Mouse (Mus musculus) adrenal gland, postnatal 14 days (tissue): ENCODE data around the gene Cyp26c1. TPM values are rescaled to one million over a fixed set of nuclear protein-coding genes. Genes with fewer than 3 reads are reported as not detected.

Experiments used
- DNase-seq: peaks from one replicate; pipeline ENCODE4 v3.0.0; 2021; ENCODE audit warnings: mixed read lengths
- long read RNA-seq, 2 experiments: library from polyadenylated mRNA; stranded (forward); transcript quantifications; one replicate each; pipeline ENCODE4 v2.0.0; 2021
- total RNA-seq: library from RNA; stranded (reverse); gene quantifications from 2 replicates; pipeline ENCODE4 v1.2.3, GENCODE M21; 2021

Cyp26c1 gene
- total RNA-seq: 0.23 TPM in 1 of 2 replicates, not detected in the other
- long read RNA-seq, experiment 1: 0 reads
- long read RNA-seq, experiment 2: 0 reads

DNA sequence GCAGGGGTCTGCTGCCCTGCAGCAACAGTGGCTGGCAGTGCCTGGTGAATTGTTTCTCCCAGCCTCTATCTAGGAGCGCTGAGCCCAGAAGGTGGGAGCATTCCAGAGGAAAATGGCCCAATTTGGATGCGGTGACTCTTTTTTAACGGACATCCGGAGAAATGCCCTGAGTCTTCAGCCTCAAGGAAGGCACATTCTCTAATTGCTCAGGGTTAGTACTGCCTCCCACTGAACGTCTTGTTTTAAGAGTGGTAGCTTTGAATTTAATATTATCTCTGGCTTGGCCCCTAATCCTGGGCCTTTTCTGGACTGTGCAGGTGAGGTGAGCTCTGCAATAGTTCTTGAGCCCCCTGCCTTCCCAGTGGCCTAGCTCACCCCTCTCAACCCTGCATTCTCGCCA, at the start of gene Cyp26c1:
TSS of gene Cyp26c1 (plus strand) at position 301 of the 400 bp plus-strand sequence.
- no peak for DNase-seq

GRCm38 (mm10) chr19:37647994-37648393, 37.4 kb upstream of the Cyp26c1 start:
- DNase-seq: no peak

DNA sequence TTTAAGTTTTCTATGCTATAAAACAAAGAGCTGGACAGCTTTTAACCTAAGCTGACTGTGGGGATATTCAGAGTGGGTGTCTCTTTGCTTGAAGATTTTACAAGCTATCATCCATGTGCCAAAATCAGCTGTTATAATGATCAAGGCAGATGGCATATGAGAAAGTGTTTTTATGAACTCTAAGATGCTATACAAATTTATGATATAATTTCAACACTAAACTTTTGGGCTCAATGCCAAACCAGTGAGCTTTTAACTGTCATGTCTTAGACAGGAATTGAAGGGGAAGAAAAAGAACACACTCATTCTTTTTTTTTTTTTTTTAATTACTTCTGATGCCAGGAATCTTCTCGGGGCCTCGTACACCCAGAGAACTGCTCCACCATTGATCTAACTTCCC, 34.9 kb upstream of the Cyp26c1 start:
- no peak for DNase-seq

DNA sequence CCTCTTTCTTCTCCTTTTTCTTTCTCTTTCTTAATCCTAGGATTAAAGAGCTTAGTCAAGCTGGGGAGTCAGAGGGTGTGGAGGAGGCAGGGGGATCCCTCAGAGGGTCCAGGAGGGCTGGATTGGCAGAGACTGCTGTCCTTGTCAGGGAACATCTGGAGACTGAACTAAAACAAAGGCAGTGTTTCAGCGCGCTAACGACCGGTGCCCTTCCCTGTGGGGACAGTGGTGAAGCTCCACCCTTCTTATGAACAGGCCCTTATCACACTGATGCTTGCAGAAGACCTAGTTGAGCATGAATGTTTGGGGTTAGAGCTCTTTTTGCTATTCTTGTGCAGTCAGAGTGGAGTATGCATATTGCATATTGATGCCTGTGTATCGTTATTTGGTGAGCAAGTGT, 31.4 kb upstream of the Cyp26c1 start:
- DNase-seq: no peak

- DNase-seq: no peak
Measured at GRCm38 (mm10) chr19:37656441-37656840, 28.9 kb upstream of the Cyp26c1 start.

DNA sequence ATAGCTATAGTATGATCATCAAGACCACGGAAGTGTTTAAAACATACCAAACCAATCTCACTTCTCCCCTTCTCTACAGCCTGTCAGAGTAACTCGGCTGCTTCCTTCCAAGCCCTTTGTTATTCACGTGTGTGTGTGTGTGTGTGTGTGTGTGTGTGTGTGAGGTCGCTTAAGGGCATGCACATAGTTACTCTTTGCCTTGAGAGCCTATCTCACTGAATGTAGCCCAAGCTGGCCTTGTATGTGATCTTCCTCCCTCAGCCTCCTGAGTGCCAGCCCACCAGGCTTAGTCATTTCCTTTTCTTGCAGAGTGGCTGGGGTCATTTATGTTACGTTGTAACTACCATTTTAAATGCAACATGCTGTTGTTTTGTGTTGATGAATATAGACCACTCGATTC, 20.1 kb upstream of the Cyp26c1 start:
- DNase-seq: no peak

DNA sequence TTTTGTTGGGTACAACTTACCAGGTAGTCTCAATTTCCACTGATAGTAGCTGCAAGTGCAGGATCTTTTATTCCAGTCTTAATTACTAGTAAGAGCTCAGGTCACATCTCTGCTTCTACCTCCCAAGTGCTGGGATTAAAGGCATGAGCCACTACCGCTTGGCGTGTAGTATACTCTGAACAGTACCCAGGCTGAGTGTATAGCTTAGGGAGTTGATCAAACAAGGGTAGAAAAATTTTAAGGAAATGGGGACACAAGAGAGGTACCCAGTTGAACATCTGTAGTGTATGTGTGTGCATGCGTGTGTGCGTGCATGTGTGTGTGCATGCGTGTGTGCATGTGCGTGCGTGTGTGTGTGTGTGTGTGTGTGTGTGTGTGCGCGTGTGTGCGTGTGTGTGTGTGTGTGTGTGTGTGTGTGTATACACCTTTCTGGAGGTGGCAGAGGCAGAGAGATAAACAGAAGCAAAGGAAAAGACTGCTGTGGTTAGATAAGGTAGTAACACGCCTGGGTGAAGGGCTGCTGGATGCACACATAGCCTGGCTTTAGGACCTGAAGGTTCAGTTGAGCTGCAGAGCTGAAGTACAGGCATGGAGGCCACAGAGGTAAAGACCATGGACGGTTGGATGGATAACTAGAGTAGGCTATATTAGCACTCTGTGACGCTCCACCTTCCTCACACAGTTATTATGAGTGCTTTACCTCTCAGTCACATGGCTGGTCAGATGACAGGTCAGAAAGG, 17.4 kb upstream of the Cyp26c1 start:
- no peak for DNase-seq

DNA sequence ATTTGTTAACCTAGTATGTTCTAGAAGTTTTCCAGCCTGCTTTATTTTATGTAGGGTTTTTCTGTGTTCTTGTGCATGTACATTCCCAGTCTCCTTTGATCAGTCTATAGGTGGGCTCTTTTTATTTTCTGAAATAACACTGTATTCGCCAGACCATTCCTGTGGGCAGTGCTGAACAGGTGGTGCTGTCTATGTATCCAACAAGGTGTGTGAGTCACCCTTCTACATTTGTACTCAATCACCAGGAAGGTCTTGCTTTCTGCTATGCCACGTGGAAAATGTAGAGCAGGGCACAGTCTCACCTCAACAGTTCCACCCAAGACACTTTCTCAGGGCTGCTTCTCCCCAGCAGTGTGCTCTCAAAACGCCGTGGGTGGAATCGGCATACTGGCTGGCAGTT, 16.7 kb upstream of the Cyp26c1 start:
- DNase-seq: no peak

DNA sequence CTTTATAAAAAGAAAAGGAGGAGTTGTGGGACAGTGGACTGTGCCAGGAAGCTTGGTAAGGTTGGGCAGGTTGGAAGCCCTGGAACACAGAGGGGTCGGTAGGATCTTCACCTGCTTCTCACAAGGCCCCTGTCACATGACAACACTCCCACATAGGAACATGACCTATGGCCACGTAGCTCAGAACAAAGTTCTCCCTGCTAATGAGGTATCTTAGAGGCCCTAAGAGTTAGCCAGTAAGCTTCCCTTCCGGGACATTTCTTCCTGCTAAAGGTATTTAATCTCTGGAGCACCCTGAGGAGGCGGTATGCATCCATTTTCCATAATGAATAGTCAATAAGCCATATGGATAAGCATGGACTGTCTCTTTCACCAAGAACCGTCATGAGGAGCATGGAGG, 15.9 kb upstream of the Cyp26c1 start:
- DNase-seq: no peak

- peak; percentile 22 for DNase-seq
Measured at GRCm38 (mm10) chr19:37673393-37673792, 12.0 kb upstream of the Cyp26c1 start.

DNA sequence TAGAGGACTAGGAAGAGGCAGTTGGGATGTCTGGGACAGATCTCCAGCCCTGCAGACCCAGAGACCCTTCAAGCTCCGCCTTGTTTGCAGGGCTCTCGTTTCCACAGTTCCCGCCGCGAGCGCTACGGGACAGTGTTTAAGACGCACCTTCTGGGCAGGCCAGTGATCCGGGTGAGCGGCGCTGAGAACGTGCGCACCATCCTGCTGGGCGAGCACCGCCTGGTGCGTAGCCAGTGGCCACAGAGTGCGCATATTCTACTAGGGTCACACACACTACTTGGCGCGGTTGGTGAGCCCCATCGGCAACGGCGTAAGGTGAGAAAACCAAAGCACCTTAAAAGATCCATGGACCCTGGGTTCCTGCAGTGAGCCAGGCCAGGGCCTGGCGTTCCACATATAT, 966 bp downstream of the Cyp26c1 start:
- no peak for DNase-seq

GRCm38 (mm10) chr19:37686941-37687850, 1.8 kb downstream of the Cyp26c1 start:
- DNase-seq: peak; percentile 56

DNA sequence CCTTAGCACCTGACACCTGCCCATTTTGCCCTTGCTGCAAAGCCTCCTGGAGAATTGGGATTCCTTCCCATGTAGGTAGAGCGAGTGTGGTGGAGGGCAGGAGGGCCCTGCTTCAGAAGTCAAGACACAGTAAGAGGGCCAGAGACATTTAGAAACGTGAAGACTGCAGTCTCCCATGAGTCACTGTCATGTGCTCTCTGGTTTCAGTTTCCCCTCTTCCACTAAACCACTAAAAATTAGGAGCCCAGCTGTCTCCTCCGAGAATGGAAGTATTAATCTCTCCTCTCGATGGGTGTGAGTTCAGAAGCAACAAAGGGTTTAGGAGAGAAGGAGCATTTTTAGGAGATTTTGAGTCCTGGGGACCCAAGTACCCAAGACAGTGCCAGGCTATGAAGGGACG, 4.1 kb downstream of the Cyp26c1 start:
- no peak for DNase-seq

DNA sequence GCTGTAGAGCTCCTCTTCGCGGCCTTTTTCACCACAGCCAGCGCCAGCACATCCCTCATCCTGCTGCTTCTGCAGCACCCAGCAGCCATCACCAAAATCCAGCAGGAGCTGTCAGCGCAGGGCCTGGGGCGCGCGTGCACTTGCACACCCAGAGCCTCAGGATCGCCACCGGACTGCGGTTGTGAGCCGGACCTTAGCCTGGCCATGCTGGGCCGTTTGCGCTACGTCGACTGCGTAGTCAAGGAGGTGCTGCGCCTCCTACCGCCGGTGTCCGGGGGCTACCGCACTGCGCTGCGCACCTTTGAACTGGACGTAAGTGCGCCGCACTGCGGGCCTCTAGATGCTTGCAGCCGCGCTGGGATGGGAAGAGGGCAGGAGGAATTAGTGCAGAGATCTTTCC, 5.3 kb downstream of the Cyp26c1 start:
- peak; percentile 47 for DNase-seq

DNA sequence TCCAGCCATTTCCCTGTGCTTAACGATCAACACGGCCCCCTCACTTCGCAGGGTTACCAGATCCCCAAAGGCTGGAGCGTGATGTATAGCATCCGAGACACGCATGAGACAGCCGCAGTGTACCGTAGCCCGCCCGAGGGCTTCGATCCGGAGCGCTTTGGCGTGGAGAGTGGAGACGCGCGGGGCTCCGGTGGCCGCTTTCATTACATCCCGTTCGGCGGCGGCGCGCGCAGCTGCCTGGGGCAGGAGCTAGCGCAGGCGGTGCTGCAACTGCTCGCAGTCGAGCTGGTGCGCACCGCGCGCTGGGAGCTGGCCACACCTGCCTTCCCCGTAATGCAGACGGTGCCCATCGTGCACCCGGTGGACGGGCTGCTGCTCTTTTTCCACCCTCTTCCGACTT, 7.5 kb downstream of the Cyp26c1 start:
- peak; percentile 52 for DNase-seq

GRCm38 (mm10) chr19:37695146-37695545, 9.8 kb downstream of the Cyp26c1 start:
- no peak for DNase-seq

DNA sequence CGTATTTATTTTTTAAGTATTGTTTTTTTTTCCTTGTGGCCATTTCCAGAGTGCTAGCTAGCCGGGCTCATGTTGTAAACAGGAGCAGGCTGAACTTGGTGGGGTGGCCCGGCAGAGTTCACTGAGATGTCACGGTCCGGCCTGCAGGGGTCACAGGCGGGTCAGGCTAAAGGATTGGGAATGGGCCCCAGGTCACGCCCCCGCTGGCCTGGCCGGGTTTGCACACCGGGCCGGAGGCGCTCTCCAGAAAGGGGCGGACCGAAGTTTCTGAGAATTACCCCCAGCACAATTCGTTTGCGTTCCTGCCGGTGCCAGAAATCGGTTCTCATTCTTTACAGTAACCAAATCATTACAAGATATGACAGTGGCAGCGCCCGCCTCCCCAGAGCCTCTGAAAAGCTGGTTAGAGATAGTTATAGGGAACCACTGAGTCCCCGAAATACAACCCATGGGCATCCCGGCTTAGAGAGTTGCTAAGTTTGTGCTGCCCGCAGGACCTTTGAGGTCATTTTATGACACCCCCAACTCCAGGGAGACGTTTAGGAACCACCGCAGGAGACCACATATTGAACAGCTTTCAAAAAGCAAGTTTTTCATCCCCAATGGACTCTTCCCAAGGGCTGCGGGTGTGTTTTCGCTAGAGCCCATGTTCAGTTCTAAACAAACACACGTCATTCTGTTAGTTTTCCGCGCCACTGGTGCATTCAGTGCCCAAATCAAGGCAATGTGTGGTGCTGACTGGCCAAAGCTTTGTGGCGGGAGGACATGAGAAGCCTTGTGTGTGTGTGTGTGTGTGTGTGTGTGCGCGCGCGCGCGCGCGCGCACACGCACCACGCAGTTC, 10.6 kb downstream of the Cyp26c1 start:
- no peak for DNase-seq

DNA sequence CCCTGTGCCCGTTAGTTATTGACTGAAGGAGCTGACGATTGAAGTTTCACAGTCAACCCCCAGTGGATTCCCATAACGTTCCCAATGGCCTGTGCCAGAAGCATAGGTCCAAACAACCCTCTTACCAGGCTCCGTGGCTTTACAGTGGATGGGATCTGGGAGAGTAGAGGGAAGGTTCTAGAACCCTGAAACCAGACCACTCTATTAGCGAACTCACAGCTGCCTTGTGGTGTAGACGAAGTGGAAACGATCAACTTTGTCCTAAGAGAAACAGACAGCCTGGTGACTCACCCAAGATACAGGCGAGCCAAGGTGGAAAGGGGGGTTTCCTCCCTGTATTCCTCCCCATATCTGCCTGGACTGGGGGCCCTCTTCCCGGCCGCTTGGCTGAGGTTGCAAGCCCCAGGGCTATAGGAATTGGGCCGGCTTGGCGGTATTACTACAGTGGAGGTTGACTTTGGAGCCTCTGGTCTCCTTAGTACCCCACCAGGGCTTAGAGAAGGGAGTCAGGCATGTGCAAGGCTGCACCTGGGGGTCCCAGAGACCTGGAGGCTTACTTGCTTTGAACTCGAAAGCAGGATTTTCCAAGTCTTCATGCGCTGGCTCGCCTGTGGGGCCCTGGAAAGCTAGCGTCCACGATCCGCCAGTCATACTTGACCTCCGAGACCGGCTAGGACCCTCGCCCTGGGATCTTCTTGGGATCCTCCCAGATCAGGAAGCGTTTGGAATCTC, 11.4 kb downstream of the Cyp26c1 start:
- DNase-seq: no peak

DNA sequence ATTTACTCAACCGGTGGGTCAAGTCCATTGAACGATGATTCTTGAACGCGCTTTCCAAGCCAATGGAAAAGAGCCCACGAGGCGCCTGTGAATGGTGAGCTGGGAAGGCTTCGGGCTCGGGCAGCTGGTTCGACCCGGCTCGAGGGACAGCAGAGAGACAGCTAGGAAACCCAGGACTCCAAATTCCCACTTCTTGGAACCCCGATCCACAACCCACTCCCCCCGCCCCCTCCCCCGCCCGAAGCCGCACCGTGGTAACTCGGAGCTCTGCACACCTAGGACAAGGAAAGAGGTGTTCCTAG, 11.9 kb downstream of the Cyp26c1 start:
- DNase-seq: no peak

- no peak for DNase-seq
Measured at GRCm38 (mm10) chr19:37697651-37698272, 12.4 kb downstream of the Cyp26c1 start, which contains the start of gene Cyp26a1. TSS of gene Cyp26a1 (plus strand) at chr19:37697798.
